Mouse (Mus musculus): ENCODE data around the gene Acot2.

DNA sequence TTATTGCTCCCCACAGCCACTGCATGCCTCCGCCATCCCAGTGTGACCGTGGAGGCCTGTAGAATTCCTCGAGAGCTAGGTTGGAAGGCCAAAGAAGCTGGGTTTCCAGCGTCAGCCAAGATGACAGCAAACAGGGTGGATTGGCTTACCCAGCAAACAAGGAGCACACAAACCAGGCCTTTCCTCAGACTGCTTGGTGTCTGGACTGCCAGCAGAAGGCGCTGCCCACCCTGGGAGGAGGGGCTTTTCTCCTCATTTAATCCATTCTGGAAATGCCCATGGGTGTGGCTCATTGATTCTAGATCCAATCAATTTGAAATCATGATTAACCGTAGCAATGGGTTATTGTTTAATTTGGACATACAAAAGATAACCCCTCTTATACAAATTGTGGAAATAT, 25.5 kb downstream of the Acot2 start:
- no peak for TF ChIP-seq MXI1 (IDR thresholded peaks at IDR 0.05; ENCODE audit: low read depth, low read length)
- no peak for TF ChIP-seq POLR2A (IDR thresholded peaks at IDR 0.05; ENCODE audit: control insufficient read depth in 1 of 2, insufficient read depth in 1 of 2, low read depth in 1 of 2, low read length in 2 of 2, poor library complexity in 1 of 2)
- peak; percentile 17 to 54 (median 31); a peak in 4 of 6 replicates for TF ChIP-seq CTCF (IDR thresholded peaks at IDR 0.05 in 2 of 3, conservative IDR thresholded peaks at IDR 0.05 in 1 of 3; ENCODE audit: control insufficient read depth in 1 of 3, insufficient read depth in 1 of 3, low read depth in 2 of 3, low read length in 3 of 3, poor library complexity in 1 of 3, severe bottlenecking in 1 of 3)
